Mouse (Mus musculus) urinary bladder, adult 2 months (tissue): ENCODE measurements around the gene 1700025C18Rik. TPM values are rescaled to one million over a fixed set of nuclear protein-coding genes. Genes with fewer than 3 reads are reported as not detected.

Experiments
- DNase-seq: peaks from one replicate; pipeline ENCODE4 v3.0.0; 2022; ENCODE audit warnings: low spot score
- polyA plus RNA-seq: library from polyadenylated mRNA; depleted of rRNA; stranded (reverse); fragments of >200 nt; gene quantifications from 2 replicates; pipeline ENCODE4 v1.2.3, GENCODE M21; 2012; rRNA removed

Gene 1700025C18Rik
- not detected in 2 replicates for polyA plus RNA-seq

DNA sequence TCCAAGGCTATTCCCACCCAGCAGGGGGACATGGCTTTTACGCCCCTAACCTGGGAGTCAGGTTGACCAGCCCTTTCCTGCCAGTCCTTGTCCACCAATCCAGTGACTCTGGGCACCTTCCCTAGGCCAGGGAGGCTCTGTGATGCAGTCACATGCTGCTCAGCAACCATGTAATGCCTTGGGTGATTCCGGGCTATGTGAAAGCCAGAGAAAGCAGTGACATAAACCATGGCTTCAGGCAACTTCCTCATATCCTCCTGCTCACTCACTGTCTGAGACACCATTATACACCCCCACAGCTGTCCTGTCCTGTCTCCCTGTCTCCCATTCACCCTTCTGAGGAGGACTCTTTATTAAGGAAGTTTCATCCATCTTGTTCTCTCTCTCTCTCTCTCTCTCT is at the start of gene 1700025C18Rik:
TSS of gene 1700025C18Rik (minus strand) at position 101 of the 400 bp plus-strand sequence.
- DNase-seq, result no peak

DNA sequence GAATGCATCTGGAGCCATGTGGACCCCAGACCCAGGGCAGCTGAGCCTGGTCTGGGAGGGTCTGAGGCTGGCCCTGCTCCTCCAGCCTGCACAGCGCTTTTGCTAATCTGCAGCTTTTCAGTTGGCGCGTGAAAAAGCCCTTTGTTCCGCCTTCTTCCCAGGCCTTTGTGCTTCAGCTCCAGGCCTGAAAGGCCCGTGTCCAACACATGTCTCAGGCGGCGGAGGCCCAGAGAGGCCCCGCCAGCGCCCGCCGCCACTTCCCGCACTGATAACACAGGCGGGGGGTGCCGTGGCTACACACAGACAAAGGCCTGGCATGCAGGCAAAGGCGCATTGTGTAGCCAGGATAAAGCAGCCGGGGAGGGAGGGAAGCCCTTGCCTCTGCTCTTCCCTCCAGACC is 45.5 kb upstream of the 1700025C18Rik start:
- no peak for DNase-seq

- no peak for DNase-seq
Measured at GRCm38 (mm10) chr2:165133566-165133965, 43.0 kb upstream of the 1700025C18Rik start.

GRCm38 (mm10) chr2:165131428-165131827 is 40.9 kb upstream of the 1700025C18Rik start:
- no peak for DNase-seq

- DNase-seq, result no peak
Measured at GRCm38 (mm10) chr2:165129189-165129588, 38.6 kb upstream of the 1700025C18Rik start.

DNA sequence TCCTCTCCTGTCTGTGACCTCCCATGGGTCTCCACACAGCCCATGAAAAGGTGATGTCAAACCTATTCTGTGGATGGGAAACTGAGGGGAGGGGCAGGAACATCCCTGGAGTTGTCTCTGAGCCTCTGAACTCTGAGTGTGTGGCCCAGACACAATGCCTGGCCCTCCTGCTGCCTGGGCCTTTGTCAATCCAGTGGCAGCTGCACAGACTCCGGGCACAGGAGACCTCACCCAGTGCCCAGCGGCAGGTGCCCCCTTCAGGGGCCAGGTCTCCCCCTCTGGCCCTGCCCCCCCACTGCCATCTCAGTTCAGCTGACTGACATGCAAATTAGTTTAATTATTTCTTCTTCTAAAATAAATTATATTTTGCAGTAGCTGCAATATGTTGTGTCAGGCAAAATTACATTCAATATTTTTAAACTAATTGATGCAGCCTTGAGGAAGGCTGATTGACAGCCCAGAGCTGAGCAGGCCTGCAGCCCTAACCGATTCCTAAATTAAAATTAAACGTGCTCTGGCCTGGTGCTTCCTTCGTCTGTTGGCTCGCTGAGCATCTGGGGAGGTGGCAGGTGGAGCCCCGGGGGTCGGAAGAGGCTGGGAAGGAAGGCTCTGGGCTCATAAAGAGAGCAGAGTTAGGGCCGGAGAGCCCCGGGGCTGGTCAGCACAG is 36.5 kb upstream of the 1700025C18Rik start:
- no peak for DNase-seq

DNA sequence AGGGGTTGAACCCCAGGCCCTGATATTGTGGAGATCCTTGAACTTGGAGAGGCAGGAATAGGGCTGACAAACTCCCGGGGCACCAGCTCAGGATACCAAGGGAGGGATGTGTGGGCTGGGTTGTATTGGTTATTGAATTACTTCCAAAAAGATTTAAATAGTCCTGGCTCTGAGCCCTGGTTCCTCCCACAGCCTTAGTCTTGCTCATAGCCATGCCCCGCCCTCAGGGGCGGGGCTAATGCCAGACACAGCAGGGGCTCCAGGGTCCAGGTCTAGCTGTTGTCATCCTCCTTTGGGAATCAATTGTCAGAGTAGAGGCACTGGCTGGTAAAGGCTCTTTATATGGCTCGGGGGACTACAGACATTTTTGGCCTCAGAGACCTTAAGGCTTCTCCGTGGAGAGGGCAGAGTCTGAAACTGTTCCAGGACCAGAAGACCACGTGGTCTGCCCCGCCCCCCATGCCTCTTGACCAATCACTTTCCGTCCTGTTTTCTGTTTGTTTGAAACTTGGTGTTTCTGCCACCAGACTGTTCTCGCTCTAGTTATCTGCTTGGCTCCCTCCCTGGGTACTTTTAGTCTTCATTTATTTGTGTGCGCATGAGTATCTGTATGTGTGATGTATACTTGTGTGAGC is 30.8 kb upstream of the 1700025C18Rik start:
- DNase-seq, result no peak

DNA sequence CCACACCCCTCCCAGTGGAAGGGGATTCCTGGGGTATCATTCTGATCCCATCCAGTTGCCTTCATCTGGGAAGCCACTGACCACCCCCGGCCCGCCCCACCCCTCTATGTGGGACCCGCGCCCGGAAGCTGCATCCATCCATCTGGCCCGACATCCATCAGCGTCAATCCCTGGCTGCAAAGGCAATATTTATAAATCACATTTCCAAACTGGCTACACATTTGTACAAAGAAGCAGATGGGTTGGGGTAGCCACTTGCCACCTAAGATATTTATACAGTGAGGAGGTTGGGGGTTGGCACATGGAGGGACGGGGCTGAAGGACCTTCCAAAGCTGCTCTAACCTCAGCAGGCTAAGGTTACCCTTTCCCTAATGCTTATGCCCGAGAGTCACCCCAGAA is 30.2 kb upstream of the 1700025C18Rik start:
- DNase-seq, result no peak

GRCm38 (mm10) chr2:165113733-165114132 is 23.2 kb upstream of the 1700025C18Rik start:
- DNase-seq, result no peak

DNA sequence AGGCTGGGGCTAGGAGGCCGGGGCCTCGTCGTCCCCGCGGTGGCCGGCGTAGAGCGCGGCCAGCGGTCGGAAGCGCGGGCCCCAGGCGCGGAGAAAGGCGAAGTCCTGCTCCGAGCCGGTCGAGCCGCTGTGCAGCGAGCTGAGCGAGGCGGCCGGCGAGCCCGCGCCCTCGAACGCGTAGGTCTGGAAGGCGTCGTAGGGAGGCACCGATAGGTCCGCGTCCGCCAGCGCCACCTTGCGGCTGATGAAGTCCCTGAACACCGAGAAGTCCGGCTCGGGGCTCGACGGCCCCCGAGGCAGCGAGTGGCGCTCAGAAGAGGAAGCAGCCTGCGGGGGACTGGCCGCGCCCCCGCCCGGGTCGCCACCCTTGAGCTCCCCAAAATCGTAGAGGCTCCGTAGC is 21.6 kb upstream of the 1700025C18Rik start:
- peak; percentile 78 for DNase-seq

DNA sequence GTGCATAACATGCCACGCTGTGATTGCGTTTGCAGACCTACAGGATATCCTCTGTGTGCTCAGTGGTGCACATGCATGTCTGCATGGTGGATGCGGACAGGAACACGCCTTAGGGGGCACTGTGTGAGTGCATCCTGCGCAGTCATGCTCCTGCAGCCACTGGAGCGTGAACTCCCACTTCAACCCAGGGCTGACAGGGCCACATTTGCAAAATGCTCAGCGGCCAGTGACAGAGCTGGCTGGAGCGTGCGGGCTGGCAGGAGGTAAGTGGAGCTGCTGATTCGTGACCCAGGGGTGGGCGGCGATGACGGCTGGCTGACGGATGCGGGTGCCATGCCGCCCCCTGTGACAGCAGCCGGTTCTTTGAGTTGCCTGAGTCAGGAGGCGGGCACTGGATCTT is 16.0 kb upstream of the 1700025C18Rik start:
- DNase-seq, result no peak

DNA sequence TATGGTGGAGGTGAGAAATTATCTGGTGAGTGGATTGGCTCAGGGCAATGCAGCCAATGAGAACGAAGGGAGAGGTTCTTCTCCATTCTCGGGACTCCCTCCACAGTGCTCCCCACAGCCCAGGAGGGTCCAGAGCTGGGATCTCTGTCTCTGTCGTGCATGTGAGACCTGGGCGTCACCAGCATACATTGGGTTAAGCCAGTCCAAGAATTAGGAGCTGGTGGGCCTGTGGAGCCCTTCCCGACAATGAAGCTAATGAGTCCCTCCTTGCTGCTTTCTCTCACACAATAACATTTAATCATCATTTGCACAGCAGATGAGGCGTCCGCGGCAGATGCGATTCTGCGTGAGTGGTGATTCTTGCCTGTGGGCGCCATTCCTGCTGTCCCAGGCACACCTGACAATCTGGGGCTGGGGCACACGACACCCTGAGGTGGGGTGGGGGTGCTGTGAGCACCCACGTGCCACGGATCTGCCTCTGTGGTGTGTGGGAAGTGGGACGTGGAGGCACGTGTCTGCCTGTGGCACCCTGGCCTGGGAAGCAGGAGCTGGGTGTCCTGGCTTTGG is 15.0 kb upstream of the 1700025C18Rik start:
- no peak for DNase-seq

- no peak for DNase-seq
Measured at GRCm38 (mm10) chr2:165102920-165103319, 12.4 kb upstream of the 1700025C18Rik start.

GRCm38 (mm10) chr2:165100749-165101148 is 10.2 kb upstream of the 1700025C18Rik start:
- no peak for DNase-seq

DNA sequence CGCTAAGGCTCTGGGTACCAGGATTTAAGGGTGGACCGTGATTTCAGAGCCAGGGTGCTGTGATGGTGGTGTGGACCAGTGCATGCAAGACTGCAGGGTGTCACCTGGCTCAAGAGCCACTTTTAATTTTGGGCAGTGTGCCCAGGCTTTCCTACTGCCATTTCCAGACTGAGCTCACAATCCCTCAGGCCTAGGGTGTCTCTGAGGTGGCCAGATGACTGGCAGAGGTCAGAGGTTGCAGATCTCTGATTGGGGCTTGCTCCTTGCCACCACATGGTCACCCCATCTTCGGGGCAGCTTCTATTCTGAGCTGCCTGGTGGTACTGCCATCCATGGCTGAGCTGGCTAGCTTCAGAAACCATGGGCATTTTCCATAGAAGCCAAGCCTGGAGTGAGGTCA is 8.3 kb upstream of the 1700025C18Rik start:
- no peak for DNase-seq

DNA sequence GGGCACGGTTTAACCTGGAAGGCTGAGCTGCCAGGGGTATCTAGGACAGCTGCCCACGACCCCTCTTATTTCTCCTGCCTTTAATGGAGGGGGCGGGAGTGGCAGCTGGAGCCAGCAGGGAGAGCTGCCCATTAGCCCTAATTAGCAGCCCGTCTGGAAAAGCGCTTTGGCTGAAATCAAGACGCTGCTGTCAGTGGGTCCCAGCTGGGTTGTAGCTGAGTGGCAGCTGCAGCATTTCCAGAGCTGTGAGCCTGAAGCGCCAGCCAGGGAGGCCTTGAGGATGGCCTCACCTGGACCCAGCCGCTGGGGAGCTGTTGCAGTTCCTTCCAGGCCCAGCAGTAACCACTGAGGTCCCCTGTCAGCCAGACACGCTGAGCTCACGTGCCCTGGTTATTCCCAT is 5.8 kb upstream of the 1700025C18Rik start:
- DNase-seq, result no peak

- DNase-seq, result no peak
Measured at GRCm38 (mm10) chr2:165092393-165092792, 1.8 kb upstream of the 1700025C18Rik start.

DNA sequence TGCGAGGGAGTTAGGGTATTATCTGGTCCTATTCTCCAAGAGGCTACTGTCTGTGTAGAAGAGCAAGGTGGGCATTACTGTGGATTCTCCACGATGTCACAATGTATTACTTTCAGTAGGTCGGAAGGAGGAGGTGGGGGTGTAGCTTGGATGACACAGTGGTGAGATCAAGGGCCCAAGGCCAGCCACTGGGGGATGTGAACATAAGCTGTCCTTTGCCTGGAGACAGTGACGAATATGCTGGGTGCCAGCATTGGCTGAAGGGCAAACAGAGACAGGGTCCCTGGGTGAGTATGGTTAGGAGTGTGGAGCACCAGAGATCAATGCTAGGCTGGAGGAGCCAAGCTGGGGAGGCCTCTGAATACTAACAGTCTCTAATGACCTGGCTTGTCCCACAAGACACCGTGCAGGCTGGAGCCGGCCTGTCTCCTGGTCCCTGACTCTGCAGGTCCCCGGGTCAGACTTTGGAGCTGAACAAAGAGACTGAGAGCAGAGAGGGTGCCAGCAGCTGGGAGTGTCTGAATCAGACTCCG is 949 bp upstream of the 1700025C18Rik start:
- no peak for DNase-seq

DNA sequence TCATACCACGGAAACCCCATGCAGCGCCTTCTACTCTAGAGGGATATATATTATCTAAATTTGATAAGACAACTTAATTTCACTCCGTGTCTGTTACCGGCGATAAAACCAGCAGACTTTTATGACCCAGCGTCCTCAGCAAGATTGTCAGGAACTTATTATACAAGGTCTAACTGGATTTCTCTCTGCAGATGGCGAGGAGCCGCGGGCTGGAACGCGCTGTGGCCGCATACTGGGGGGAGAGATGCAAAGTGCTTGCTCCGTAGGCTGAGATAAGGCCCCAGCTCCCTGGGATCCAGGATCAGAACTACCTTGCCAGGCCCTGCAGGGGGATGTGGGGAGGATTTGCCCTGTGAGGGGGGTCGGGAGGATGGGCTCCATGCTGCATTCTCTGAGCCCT is 1.1 kb downstream of the 1700025C18Rik start:
- no peak for DNase-seq

DNA sequence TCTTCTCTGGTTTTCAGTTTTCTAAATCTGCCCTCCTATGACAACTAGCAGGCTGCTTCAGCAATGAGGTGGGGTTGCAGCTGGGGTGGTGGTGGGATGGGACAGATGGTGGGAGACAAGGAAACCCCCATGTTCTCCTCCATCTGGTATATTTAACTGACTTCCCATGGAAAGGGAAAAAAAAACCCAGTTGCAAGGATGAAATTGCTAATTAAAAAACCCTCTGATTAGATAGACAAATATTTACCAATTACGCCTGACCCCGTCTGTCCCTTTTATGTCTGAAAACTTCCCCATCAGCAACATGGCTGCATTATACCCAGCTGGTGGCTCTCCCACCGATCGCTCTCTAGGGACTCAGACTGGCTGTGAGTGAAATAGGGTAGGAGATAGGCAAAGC is 3.9 kb downstream of the 1700025C18Rik start:
- DNase-seq, result no peak

DNA sequence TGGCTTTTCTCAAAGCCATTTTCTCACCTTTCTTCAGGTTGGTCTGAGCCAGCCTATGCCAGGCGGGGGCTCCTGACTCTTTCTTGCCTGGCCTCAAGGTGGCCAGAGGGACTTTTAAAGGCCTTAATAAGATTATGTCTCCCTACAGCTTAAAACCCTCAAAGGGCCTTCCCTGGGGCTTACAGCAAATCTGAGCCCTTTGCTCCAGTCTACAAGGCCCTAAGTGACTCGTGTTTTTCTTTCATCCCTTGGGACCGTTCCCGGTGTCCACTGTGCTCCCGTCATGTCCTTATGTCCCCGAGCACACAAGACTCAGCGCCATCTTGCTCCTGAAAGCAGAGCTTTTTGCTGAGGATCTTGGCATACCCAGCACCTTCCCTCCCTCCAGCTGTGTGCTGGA is 9.3 kb downstream of the 1700025C18Rik start:
- DNase-seq, result no peak

DNA sequence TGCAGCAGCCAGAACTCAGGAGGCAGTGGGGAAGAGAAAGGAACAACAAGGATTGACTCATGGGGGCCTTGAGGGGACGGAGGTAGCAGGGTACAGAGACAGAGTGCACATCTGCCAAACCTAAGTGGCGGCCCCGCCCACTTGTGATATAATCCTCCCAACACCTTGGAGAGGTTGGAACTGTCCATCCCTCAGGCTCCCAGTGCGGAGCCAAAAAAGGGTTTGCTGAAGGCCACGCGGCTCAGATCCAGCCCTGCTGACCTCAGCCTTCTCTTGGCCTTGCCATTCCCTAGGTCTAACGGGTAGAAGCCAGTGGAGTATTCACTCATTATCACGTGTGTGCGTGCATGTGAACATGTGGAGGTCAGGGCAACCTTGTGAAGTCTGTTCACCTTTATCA is 9.9 kb downstream of the 1700025C18Rik start:
- DNase-seq, result no peak

DNA sequence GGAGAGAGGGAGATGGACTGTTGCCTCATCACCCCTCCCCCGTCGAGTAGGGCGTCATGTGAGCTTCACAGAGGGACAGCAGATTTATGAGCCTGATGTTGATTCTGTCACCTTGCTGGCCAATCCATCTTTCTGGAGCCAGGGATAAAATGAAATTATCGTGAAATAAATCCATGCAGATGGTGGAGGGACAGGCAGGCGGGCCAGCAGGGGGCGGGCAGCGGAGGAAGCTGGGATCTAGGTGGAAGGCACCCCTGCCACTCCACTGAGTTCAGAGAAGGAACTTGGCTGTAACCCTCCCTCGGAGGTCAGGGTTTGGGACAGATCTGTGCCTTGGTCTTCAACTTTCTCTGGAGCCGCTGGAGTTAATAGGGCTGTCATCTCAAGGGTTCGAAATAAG is 11.9 kb downstream of the 1700025C18Rik start:
- DNase-seq, result no peak
